Mouse (Mus musculus) layer of hippocampus, postnatal 36 days (tissue): Measurements from ENCODE around the gene Rfx2. TPM values are rescaled to one million over a fixed set of nuclear protein-coding genes. Genes with fewer than 3 reads are reported as not detected.

ENCODE experiments used
- DNase-seq, 2 experiments: peaks; one replicate each; pipeline ENCODE4 v3.0.0; 2022
- total RNA-seq, 2 experiments: library from RNA; stranded (reverse); gene quantifications; 2 replicates each; pipeline ENCODE4 v1.2.3; 2021

Rfx2 gene
- total RNA-seq: 1 to 10 TPM; 5.0 TPM

GRCm38 (mm10) chr17:56830411-56831110 is at the start of gene Rfx2:
Rfx2 (minus strand) TSS chr17:56831013.
- no peak for DNase-seq

- DNase-seq: no peak
Observed at GRCm38 (mm10) chr17:56877426-56877825, 46.6 kb upstream of the Rfx2 start.

GRCm38 (mm10) chr17:56876981-56877380 is 46.2 kb upstream of the Rfx2 start:
- no peak for DNase-seq

- no peak for DNase-seq
Observed at GRCm38 (mm10) chr17:56876465-56876864, 45.7 kb upstream of the Rfx2 start.

GRCm38 (mm10) chr17:56874936-56875651 is 44.3 kb upstream of the Rfx2 start, which contains the start of gene 1700061G19Rik:
1700061G19Rik (plus strand) TSS chr17:56875477.
- no peak for DNase-seq

- no peak for DNase-seq
Observed at GRCm38 (mm10) chr17:56874237-56874636, 43.4 kb upstream of the Rfx2 start, which contains the start of gene Acsbg2. Acsbg2 (minus strand) TSS chr17:56874447.

GRCm38 (mm10) chr17:56872512-56872911 is 41.7 kb upstream of the Rfx2 start:
- DNase-seq: no peak

- DNase-seq: no peak
Observed at GRCm38 (mm10) chr17:56871767-56872166, 41.0 kb upstream of the Rfx2 start.

GRCm38 (mm10) chr17:56870287-56870953 is 39.6 kb upstream of the Rfx2 start:
- no peak for DNase-seq

GRCm38 (mm10) chr17:56869481-56869977 is 38.7 kb upstream of the Rfx2 start:
- DNase-seq: no peak

- no peak for DNase-seq
Observed at GRCm38 (mm10) chr17:56866071-56866470, 35.3 kb upstream of the Rfx2 start.

- no peak for DNase-seq
Observed at GRCm38 (mm10) chr17:56861197-56861596, 30.4 kb upstream of the Rfx2 start.

- DNase-seq: no peak
Observed at GRCm38 (mm10) chr17:56858922-56859321, 28.1 kb upstream of the Rfx2 start.

- peak; percentile 20 to 32 for DNase-seq
Observed at GRCm38 (mm10) chr17:56858216-56858615, 27.4 kb upstream of the Rfx2 start.

GRCm38 (mm10) chr17:56855421-56855820 is 24.6 kb upstream of the Rfx2 start:
- no peak for DNase-seq

- DNase-seq: no peak
Observed at GRCm38 (mm10) chr17:56851167-56851566, 20.4 kb upstream of the Rfx2 start.

GRCm38 (mm10) chr17:56849710-56850109 is 18.9 kb upstream of the Rfx2 start:
- no peak for DNase-seq

GRCm38 (mm10) chr17:56848785-56849184 is 18.0 kb upstream of the Rfx2 start:
- no peak for DNase-seq

- DNase-seq: no peak
Observed at GRCm38 (mm10) chr17:56843678-56844077, 12.9 kb upstream of the Rfx2 start.

GRCm38 (mm10) chr17:56842173-56842572 is 11.4 kb upstream of the Rfx2 start:
- DNase-seq: no peak

- no peak for DNase-seq
Observed at GRCm38 (mm10) chr17:56840524-56840923, 9.7 kb upstream of the Rfx2 start.

- no peak for DNase-seq
Observed at GRCm38 (mm10) chr17:56836336-56836735, 5.5 kb upstream of the Rfx2 start.

- no peak for DNase-seq
Observed at GRCm38 (mm10) chr17:56833381-56833780, 2.6 kb upstream of the Rfx2 start.
